Mouse (Mus musculus) right cerebral cortex, postnatal 10 days (tissue): ENCODE measurements around the gene Syngr4.
"Not testable (repeated sequence)": the region's sequence is repeated elsewhere in the genome, so short reads cannot be mapped to it uniquely, and the experiment has no call there.

Experiments used
- DNase-seq, 2 experiments: peaks; one replicate each; pipeline ENCODE4 v3.0.0; 2021; ENCODE audit warnings: low spot score in 2 of 2

Gene Syngr4

DNA sequence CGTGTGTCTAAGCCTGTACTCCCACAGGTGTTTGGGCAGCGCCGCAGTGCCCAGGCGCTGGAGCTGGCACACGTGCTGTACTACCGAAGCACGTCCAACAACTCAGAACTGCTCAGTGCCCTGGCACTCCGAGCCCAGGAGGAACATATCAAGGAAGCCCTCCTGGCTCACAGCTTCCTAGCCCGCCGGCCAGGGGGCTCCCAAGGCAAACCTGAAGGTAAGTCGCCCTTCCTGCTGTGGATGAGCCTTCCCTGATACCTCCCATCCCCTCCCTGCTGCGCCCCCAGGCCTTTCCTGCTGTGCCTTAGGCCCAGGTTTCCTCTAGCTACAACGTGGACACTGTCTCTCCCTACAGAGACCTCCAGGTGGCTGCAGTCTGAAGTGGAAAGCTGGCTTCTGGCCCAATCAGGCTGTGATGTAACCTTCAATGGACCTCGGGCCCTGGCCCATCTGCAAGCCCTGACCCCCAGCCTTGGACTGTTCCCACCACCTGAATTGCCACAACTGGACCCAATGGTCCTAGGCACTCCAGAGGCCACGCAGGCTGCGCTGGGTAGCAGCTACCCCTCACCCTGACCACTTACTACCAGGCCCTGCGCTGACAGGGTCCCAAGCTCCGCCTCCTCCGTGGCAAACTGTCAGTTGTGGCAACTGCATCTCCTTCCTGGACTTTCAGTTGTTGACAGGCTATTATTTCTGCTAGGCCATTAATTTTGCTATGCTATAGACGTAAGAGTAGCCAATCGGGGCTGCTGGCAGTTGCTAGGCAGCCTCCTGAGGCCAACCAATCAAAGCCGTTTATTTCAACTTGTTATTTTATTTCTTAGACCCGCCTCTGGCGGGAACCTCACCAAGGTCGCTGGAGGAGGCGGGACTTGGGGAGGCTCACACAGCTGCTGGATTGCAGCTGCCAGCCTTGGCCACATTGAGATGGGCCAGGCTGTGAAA lies 19.8 kb upstream of the Syngr4 start:
- DNase-seq: peak; percentile 87 to 92

DNA sequence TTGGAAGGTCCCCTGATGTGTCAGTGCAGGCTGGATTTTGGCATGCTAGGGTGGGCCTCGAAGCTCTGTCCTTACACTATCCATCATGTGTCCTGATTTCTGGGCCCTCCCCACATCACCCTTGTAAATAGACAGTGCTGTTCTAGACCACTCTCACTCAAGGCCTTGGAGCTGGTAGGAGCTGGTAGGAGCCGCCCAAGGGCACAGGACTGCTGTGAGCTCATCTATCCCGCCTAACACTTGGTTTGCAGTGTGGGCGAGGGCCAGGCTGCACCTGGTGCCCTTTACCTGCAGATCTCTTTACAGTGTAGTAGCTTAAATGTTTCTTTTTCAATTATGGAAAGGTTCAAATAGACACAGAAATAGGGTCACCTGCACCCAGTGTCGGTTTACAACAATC lies 18.5 kb upstream of the Syngr4 start:
- DNase-seq: no peak

DNA sequence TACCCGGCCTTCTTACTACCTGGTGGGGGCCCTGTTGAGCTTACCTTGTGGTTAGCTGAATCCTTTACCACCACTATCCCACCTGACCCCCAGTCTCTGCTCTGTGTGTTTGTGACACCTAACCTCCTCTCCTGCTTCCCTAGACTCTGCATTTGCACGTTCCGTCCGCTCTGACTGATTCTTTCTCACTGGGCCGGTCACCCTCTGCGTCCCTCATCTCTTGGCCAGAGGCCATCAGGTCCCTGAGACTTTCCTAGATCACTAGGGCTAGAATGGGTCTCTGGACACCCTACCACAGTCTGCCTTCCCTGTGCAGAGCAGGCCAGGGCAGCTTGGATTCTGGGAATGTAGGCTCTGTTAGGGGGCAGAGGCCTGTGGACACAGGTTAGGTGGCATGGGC lies 17.6 kb upstream of the Syngr4 start:
- DNase-seq: no peak

DNA sequence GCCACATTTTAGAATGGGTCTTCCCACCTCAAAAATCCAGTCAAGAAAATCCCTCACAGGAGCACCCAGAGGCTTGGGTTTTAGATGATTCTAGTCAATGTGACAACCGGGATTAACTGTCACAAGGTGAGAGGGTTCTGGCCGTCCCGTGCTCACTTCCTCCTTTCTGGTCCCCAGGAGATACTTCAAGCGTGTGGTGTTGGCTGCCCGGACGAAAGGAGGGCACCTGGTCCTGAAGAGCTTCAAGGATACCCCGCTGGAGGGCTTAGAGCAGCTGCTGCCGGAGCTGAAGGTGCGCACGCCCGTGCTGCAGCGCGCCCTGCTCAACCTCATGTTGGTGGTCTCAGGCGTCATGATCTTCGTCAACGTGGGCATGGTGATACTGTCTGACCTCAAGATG lies 12.6 kb upstream of the Syngr4 start:
- no peak for DNase-seq

DNA sequence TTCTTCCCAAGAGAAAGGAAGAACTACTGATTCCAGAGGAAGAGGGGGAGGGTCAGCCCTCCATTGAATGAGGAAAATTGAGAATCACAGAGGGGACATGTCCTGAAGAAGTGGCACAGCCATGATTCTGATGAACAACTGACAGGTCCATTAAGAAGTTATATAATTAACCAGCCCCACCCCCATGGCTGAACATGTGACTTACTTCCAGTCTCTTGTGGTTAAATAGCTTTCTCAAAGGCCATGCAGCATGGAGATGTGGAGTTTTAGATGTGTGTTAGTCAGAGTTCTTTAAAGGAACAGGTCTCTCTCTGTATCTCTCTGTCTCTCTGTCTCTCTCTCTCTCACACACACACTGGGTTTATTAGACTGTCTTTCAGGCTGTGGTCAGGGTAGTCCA lies 11.9 kb upstream of the Syngr4 start:
- no peak for DNase-seq

DNA sequence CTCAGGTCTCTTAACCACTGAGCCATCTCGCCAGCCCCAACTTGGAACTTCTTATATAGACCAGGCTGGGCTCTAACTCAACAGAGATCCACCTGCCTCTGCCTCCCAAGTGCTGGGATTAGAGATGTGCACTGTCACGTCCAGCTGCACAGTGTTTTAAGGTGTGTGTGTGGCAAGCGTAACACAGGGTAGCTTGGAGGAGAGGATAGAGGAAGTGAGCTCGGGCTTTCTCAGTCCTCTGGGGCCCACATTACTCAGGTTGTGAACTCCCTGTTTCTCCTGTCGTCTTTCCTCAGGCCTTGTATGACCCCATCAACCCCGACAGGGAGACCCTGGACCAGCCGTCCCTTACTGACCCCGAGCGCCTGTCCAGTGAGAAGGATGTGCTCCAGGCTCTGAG lies 10.1 kb upstream of the Syngr4 start:
- DNase-seq: no peak

DNA sequence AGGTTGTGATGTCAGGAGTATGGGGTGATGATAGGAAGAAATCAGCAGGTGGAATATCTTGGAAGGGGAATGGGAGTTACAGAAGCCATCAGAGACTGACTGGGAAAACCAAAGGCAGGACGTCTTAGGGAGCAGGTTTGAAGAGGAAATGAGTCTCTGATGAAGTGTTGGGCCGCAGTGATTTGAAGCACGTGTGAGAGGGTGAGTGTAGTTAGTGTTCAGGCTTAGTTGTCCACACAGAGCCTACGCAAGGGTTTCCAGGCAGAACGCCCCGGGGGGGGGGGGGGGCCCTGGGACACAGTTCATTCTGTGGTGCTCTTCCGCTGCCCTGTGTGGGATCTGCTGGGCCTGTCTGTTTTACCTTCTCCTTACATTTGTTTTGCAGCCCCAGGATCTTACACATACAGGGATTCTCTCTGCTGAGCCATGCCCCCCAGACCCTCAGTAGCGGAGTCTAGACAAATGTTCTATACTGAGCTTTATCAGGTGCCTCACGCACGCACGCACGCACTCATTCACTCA lies 6.0 kb upstream of the Syngr4 start:
- no peak for DNase-seq

DNA sequence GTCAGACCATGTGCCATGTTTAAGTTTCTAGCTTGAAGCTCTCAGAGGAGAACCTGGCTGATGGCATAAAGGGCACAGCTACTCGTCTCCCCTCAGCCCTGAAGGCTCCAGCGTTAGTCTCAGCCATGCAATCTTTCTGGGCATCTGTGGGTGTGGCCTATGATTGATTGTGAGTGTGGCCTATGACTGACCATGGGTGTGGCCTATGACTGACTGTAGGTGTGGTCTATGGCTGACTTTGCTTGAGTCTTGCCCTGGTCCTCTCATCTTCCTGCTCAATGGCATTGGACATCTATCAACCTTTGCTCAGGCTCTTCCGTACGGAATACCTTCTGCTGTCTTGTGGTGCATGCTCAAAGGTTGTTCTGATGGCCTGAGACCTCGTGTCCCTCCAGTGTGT lies 5.0 kb upstream of the Syngr4 start:
- DNase-seq: no peak

DNA sequence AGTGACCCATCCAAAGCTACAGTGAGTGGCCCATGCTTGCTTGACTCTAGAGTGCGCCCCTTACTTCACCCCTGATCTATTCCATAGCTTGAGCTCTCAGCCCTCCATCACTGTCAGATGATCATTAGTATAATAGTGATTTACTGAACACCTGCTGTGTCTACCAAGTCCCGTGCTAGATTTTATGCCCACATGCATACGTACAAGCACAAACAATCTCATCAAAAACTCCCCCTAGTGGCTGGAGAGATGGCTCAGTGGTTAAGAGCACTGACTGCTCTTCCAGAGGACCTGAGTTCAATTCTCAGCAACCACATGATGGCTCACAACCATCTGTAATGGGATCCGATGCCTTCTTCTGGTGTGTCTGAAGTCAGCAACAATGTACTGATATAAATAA lies 1.6 kb upstream of the Syngr4 start:
- not testable (repeated sequence) for DNase-seq

DNA sequence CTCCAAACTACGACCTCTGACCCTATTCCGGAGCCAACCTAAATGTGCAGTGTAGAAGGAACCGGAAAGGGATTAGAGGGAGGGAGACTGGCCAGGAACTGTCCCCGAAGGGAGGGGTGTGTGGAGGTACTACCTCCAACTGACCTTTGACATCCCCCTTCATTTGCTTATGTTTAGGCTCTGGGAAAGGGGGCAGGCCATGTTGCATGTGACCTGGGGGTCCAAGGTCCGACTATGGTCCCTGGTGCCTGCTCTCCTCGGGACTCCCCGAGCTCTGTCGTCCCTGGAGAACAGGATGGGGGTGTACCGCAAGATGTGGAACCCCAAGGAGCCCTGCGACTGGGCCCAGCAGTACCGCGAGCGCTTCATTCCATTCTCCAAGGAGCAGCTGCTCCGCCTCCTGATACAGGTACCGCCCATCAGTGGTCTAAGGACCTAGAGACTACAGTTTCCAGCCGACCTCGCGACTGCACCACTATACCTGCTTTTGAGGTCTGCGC lies 794 bp upstream of the Syngr4 start:
- DNase-seq: peak; percentile 71 to 81

DNA sequence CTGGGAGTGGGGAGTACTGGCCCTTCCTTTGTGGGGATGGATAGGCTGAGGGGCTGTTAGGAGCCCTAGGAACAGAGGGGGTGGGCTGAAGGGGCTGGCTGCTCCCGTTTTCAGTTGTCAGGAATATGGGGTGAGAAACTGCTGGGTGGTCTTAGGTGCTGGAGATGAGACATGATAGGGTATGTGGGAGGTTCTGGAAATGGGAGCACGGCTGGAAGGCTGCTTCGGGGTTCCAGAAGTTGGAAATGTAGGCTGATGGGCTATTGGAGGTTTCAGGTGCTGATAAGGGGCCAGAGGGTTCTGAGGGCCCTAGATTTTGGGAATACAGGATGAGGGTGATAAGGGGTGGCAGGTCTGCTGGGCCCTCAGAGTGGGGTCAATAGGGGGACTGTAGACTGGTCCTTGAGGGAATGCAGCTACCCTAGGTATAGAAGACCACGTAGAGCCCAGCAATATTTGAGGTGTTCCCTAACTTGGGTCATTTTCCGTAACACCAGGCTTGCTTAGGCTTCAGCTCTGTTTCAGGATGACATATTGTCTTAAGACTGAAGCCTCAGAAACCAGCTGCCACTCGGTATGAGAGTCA lies 490 bp downstream of the Syngr4 start:
- DNase-seq: no peak

DNA sequence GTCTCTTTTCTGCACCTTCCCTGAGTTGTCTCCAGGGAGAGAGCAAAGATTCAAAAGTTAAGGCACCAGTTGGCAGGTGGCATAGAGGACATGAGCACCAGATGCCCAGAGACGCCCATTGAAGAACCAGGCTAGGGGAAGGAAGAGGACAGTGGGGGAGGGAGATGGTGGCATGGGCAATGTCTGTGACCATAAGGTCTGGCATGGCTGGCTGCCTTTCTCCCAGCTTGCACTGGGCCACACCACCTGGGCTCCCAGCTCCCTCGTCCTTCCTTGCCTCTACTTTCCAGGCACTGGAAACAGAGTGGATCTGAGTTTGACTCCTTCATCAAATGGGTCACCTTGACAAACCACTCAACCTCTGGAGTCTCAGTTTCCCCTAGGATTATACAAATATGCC lies 3.9 kb downstream of the Syngr4 start:
- DNase-seq: no peak

DNA sequence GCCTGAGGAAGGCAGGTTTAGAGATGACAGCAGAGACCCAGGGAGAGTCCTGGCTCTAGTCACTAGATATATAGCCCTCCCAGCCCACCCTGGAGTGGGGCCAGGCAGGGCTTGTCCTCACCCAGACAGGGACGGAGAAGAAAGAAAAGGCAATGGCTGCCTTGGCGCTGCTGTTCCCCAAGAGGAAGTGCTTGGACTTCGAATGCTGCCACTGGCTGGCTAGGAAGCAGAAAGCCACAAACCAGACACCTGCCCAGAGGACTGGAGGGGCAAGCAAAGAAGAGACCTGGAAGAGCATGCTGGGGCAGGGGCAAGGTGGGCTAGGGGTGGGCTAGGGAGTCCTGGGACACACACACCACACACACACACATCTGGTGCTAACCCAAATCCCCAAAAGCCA lies 9.3 kb downstream of the Syngr4 start:
- DNase-seq: no peak

DNA sequence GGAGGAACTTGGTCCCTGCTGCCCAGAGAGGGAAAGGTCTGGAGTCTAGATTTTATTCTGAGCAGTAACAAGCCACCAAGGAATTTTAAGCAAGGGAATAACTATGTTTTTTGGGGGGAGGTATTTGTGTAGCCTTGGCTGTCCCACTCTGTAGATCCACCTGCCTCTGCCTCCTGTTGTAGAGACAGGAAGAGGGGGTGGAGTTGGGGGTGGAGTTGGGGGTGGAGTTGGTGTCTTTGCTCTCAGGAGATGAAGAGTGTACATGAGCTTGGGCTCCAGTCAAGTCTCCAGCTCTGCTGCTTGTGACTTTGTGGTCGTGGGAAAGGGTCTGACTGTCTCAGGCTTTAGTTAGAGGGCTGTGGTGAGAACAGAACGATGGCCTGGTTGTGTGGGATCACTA lies 15.5 kb downstream of the Syngr4 start:
- no peak for DNase-seq

DNA sequence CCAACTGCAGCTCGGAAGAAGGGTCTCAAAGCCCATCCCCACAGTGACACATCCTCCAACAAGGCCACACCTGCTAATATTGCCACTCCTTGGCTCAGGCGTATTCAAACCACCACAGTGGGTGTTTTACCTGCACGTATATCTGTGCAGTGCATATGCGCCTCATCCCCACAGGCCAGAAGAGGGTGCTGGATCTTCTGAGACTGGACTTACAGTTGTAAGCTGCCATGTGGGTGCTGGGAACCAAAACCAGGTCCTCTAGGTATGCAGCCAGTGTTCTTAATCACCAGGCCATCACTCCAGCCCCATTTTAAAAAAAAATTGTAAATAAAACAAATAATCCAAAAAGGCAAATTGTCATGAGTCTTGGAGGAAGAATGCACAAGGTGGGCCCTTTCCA lies 16.0 kb downstream of the Syngr4 start:
- DNase-seq: no peak

DNA sequence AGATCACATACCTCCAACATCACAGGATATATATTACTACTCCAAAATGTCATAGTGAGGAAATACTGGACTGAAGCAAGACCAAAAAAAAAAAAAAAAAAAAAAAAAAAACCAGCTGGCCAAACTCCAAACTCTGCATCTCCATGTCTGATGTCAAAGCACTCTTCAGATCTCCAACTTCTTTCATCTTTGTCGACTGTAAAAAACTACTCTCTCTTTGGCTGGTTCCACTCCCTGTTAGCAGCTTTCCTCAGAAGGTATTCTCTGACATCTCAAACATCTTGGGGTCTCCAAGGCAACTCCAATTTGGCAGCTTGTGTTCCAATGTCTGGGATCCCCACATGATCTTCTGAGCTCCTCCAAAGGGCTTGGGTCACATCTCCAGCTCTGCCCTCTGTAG lies 18.2 kb downstream of the Syngr4 start, which contains the start of gene Grin2d:
TSS of gene Grin2d (minus strand) at position 101 of the 400 bp plus-strand sequence.
- not testable (repeated sequence) for DNase-seq

DNA sequence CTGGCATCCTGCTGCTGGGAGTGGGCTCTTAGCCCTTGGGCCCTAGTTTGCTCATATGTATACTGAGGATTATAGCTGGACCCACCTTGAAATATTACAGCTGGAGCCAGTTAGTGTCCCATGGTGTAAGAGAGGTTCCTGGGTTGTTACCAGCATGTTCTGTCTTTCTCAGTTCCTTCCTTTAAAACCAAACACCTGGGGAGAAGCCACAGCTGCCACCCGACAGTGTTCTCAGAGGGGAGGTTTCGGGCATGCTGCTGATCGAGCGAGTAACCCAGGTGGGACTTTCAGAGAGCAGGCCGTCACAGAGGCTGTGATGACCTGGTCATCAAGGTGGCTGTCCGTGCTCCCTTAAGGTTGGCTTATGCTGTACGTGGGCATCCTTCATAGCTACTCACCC lies 19.6 kb downstream of the Syngr4 start:
- DNase-seq: no peak

DNA sequence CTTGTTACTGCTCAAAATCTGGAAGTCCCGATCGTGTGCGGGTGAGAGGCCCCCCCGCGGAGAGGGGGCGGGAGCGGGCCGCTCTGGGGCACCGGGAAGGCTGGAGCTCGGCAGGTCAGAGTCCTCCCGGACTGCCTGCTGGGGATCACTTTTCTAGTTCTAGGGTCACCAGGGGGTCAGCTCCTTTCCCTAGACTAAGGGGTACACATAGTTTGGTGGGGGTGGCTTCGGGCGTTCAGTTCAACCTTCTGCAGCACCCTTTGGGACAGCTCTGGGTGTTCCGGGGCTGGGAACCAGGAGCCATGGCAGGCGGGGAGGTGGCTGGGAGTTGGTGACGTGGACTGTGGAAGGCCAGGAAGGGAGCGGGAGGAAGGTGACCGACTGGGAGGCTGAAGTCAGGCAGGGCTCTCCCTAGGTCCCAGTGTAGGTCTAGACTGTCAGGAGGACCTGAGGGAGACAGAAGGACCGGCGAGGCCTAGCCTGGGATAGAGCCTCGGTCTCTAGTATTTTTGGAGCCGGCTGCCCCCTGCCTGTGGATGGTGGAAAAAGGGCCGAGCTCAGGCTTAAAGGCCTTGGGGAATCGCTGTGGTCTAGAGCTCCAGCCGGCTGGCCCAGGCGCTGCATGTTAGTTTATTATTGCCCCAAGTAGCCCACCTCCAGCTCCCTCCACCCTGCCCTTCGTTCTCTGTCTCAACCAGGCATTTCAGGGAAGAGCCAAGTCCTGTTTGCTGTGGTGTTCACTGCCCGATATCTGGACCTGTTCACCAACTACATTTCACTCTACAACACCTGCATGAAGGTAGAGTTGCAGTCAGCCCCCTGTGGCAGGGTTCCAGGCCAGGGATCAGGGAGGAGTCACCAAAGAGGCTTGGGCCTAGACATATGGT lies 23.2 kb downstream of the Syngr4 start:
- DNase-seq: peak; percentile 63 to 64

DNA sequence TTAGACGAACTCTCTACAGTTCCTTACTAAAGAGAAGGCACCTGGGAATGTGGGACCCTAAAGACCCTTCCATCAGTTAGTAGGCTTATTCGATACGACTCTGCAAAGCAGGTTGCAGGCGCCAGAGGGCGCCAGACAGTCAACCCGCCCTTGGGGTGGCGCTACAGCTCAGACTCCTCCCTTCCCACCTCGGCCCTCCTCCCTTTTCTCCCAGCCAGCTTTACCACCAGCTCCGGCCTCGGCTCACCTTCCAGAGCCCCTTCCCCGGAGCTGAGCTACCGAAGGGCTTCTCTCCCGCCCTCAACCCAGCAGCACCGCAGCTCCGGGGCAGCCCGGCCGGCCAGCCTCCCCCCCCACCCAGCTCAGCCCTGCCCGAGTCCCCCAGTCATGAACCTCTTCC lies 23.9 kb downstream of the Syngr4 start, which contains the start of gene Kdelr1:
TSS of gene Kdelr1 (plus strand) at position 149 of the 400 bp plus-strand sequence.
- peak; percentile 93 to 95 for DNase-seq

DNA sequence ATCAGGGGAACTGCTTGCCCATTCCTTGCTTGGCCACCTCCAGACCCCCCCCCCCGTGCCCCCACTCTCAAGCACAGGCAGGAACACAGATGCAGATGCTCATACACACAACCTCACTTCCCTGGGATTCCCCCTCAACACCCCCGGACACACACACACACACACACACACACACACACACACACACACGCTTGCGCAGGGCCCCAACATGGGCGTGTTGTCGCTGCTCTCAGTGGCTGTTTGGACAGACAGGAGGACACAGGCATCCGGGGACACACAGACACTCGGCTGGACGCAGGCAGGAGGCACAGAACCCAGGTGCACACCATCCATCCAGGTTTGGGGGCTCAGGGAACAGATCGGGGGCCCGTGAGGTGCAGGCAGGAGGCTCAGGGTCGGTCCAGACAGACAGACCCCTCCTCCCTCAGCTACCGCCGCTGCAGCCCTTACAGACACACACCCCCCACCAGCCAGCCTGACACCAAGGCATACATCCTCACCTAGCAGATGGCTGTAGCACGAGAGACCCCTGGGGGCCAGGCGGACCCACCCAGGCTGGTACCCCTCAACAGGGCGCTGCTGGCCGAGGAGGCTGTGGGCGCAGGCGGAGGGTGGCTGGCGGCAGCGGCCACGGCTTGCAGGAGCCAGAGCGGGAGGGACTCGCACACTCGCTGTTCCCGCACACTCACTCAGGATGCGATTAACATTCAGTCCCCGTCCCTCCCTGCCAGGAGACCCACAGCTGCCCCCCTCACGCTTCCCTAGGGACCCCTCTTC lies 26.0 kb downstream of the Syngr4 start:
- DNase-seq: peak; percentile 62 to 64

DNA sequence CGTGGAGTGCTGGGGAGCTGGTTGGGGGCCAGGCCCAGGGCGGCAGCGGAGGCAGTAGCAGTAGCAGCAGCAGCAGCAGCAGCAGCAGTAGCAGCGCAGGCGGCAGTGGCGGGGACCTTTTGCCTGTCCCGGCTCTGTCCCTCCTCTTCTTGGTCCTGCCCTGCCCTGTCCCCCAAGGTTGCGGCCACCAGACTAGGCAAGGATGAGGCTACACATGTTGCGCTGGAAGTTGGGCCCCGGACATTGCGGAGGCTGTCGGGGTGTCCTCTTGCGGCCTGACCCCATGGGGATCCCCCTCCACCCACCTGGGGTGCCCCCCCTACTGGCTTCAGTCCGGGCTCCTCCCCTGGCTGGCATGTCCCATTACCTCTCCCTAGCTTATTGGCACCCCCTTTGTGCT lies 26.7 kb downstream of the Syngr4 start:
- DNase-seq: peak; percentile 42 to 54
